Mouse (Mus musculus): Measurements from ENCODE around the gene Nfix.

DNA sequence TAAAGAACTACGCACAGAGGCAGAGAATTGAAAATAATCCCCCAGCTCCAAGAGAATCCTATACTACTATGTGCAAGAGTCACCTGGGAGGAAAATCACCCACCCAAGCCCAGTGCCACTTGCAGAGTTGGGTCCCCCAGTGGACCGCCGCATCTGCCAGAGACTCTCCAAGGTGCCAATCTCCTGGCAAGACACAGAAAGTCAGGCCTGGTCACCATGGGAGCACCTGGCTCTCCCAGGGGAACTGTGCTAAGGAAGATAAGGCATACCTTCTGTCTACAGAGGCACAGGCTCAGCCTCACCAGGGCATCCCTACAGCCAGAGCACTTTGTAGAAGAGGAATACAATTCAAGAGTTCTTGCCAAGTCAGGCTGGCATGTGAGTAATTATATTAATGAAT, 41.8 kb downstream of the Nfix start:
- TF ChIP-seq CTCF (IDR thresholded peaks at IDR 0.05; ENCODE audit: low read depth): no peak
- no peak for TF ChIP-seq EP300 (IDR thresholded peaks at IDR 0.05; ENCODE audit: low read depth)

Data from liver, embryonic 14.5 days (tissue).